Mouse (Mus musculus): ENCODE measurements around the gene Prl8a9.

Prl8a9 gene

GRCm38 (mm10) chr13:27564506-27564905, at the start of gene Prl8a9:
Prl8a9 (minus strand) TSS chr13:27564606.
- DNase-seq: no peak

- no peak for DNase-seq
Observed at GRCm38 (mm10) chr13:27610482-27610881, 46.1 kb upstream of the Prl8a9 start, which contains the start of gene Prl7b1. Prl7b1 (minus strand) TSS chr13:27610582.

GRCm38 (mm10) chr13:27582071-27582470, 17.7 kb upstream of the Prl8a9 start, which contains the start of gene Prl8a1:
Prl8a1 (minus strand) TSS chr13:27582171.
- DNase-seq: no peak

GRCm38 (mm10) chr13:27553336-27553735, 11.1 kb downstream of the Prl8a9 start:
- no peak for DNase-seq

GRCm38 (mm10) chr13:27523156-27523555, 41.2 kb downstream of the Prl8a9 start:
- no peak for DNase-seq

- no peak for DNase-seq
Observed at GRCm38 (mm10) chr13:27513117-27513516, 51.3 kb downstream of the Prl8a9 start, which contains the start of gene Prl8a8. Prl8a8 (minus strand) TSS chr13:27513217.

Measured in lung, postnatal 4 days (tissue).